Mouse (Mus musculus) spleen, adult 12 weeks (tissue): ENCODE data around the gene Mboat7.

Source experiments
- DNase-seq: peaks from one replicate; pipeline ENCODE4 v3.0.0; 2022; ENCODE audit warnings: low spot score

Mboat7 gene

GRCm38 (mm10) chr7:3692382-3692986, 839 bp downstream of the Mboat7 start, which contains the start of gene Tsen34:
TSS of gene Tsen34 (plus strand) at chr7:3692863.
- DNase-seq, result no peak

GRCm38 (mm10) chr7:3691919-3692318, 1.4 kb downstream of the Mboat7 start:
- DNase-seq, result no peak

- DNase-seq, result no peak
These were observed 7.7 kb downstream of the Mboat7 start for GRCm38 (mm10) chr7:3685400-3686187.

- no peak for DNase-seq
These were observed 8.6 kb downstream of the Mboat7 start for GRCm38 (mm10) chr7:3684698-3685097.

GRCm38 (mm10) chr7:3683908-3684550, 9.3 kb downstream of the Mboat7 start:
- no peak for DNase-seq

- DNase-seq, result no peak
These were observed 16.0 kb downstream of the Mboat7 start, which contains the start of gene Tmc4 for GRCm38 (mm10) chr7:3677342-3677741. TSS of gene Tmc4 (minus strand) at chr7:3677553.

GRCm38 (mm10) chr7:3676371-3676770, 17.0 kb downstream of the Mboat7 start:
- DNase-seq, result no peak

- DNase-seq, result no peak
These were observed 18.1 kb downstream of the Mboat7 start for GRCm38 (mm10) chr7:3675228-3675548.

GRCm38 (mm10) chr7:3674507-3675227, 18.7 kb downstream of the Mboat7 start:
- peak; percentile 67 for DNase-seq

GRCm38 (mm10) chr7:3666921-3667391, 26.4 kb downstream of the Mboat7 start:
- DNase-seq, result no peak

GRCm38 (mm10) chr7:3665215-3666114, 27.9 kb downstream of the Mboat7 start, which contains the start of gene Leng1:
TSS of gene Leng1 (minus strand) at chr7:3665840.
- peak; percentile 91 for DNase-seq

GRCm38 (mm10) chr7:3664524-3665214, 28.7 kb downstream of the Mboat7 start:
- no peak for DNase-seq

GRCm38 (mm10) chr7:3658578-3658977, 34.7 kb downstream of the Mboat7 start:
- no peak for DNase-seq

GRCm38 (mm10) chr7:3656966-3657365, 36.4 kb downstream of the Mboat7 start:
- DNase-seq, result no peak

- DNase-seq, result no peak
These were observed 46.7 kb downstream of the Mboat7 start for GRCm38 (mm10) chr7:3646641-3647040.

GRCm38 (mm10) chr7:3646188-3646587, 47.1 kb downstream of the Mboat7 start:
- DNase-seq, result no peak

GRCm38 (mm10) chr7:3645488-3646025, 47.8 kb downstream of the Mboat7 start:
- DNase-seq, result no peak

- DNase-seq, result peak; percentile 96
These were observed 48.4 kb downstream of the Mboat7 start, which contains the start of gene Cnot3 for GRCm38 (mm10) chr7:3644672-3645487. TSS of gene Cnot3 (plus strand) at chr7:3645268.

GRCm38 (mm10) chr7:3644348-3644671, 49.0 kb downstream of the Mboat7 start:
- no peak for DNase-seq
